Mouse (Mus musculus): ENCODE data around the gene Dffa.
"Not testable (repeated sequence)": the region's sequence is repeated elsewhere in the genome, so short reads cannot be mapped to it uniquely, and the experiment has no call there.

Gene Dffa

DNA sequence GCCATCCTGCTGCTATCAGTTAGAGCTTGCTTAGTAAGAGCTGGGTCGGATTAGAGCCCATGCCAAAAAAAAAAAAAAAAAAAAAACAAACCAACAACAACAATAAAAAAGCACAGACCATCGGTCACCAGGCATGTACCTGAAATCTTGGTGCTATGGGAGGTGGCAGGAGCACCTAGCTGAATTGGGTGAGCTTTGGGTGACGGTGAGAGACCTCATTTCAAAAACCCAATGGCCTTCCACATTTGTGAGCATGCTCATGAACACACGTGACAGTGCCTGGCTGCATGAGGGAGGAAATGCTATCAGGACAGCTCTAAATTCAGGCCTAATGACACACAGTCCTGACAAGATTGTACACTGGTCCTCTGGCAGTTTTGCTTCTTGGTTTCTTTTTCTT lies 44.1 kb downstream of the Dffa start:
- DNase-seq (ENCODE audit: low spot score) = no peak

GRCm38 (mm10) chr4:149149196-149149595 lies 45.2 kb downstream of the Dffa start:
- DNase-seq (ENCODE audit: low spot score) = no peak

DNA sequence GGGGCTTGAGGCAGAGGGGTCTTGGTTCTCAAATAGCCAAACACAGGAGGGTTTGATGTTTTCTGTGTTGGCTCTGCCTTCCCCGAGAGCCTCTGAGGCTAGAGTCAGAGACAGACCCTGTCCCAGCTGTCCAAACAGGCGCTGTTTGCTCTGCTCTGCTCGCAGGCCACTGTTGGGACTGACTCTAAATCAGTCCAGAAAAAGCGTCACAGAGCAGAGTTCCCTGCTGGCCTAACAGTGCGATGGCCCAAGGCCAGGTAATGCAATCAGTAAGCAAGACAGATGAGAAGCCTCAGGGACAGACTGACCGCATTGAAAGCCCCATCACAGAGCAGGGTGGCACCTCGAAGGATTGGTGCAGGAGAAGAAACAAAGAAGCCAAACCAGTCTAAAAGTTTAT lies 45.7 kb downstream of the Dffa start:
- DNase-seq (ENCODE audit: low spot score) = no peak

- no peak for DNase-seq (ENCODE audit: low spot score)
Observed at GRCm38 (mm10) chr4:149150256-149150655, 46.3 kb downstream of the Dffa start.

DNA sequence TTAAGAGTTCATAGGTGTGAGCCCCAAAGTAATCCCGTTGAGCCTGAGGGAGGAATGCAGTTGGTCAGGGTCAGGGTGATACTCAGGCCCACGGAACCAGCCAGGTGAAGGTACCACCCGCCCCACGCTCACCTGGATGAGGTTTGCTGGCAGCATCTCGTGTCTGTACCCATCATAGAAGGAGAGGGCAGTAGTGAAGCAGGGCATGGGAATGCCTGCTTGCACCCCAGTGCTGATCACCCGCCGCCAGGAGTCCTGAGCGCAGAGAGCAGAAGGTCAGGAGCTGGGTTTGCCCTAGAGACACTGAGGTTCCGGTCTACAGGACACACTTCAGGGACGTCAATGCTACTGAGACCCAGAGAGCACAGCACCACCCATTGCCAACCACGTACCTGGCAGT lies 46.8 kb downstream of the Dffa start:
- no peak for DNase-seq (ENCODE audit: low spot score)

DNA sequence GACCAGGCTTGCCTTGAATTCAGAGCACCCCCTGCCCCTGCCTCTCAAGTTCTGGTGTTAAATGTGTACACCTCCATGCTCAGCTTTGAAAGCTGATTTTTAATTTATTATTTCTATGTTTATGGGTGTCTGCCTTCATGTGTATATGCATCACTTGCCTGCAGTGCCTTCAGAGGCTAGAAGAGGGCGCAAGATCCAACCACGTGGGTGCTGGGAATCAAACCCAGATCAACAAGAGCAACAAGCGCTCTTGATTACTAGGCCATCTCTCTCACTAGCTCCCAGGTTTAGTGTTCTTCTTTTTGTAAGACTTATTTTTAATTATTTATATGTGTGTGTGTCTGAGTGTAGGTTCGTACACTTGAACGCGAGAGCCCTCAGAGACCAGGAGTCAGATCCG lies 50.9 kb downstream of the Dffa start:
- DNase-seq (ENCODE audit: low spot score) = no peak

GRCm38 (mm10) chr4:149155711-149156110 lies 51.8 kb downstream of the Dffa start:
- DNase-seq (ENCODE audit: low spot score) = no peak

- DNase-seq (ENCODE audit: low spot score) = no peak
Observed at GRCm38 (mm10) chr4:149157415-149157973, 53.5 kb downstream of the Dffa start.

DNA sequence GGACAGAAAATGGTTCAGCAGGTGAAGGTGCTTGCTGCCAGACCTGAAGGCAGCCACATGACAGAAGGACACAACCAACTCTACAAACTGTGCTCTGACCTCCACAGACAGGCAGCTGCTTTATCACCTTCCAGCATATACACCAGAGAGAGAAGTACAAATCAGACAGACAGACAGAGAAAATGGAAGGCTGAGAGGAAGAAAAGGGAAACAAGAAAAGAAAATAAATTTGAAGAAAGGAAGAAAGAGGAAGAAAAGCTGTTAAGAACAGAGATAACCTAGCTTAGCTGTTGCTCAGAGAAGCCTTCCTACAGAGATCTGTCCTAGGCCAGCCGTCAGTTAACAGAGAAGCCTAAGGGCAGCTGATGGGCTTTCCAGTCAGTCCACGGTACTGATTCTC lies 55.3 kb downstream of the Dffa start:
- no peak for DNase-seq (ENCODE audit: low spot score)

- DNase-seq (ENCODE audit: low spot score) = no peak
Observed at GRCm38 (mm10) chr4:149159891-149160290, 55.9 kb downstream of the Dffa start.

DNA sequence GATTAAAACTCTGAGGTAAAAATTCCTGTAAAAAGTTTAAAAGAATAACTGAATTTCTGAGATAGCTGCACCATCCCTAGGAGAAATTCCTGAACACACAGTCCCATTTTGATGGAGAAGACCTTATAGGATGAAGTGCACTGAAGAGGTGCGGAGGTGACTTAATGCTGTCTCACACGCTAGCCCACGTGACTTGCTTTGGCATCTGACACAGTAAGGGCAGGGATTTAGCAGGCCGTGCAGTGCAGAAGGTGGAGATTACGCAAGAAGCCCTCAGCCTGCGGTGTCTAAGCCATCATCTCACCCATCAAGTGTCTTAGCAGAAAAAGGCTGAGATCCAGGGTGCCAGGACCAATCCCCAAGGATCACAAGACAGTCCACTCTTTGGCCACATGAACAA lies 57.2 kb downstream of the Dffa start:
- DNase-seq (ENCODE audit: low spot score) = no peak

DNA sequence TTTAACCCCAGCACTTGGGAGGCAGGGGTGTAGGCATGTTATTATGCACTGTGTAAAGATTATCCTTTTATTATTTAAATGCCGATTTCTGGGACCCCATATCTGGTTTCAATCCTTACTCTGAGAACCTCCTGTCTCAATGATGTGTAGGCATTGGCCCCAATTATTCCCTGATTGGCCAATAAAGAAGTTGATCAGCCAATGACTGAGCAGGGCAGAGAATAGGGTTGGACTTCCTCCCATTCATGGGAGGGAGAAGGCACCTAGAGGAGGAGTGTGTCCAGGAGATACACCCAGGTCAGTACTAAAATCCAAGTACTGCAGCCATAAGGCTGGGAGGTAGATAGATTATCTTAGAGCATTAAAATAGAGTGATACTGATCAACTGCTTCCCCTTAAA lies 59.2 kb downstream of the Dffa start:
- no peak for DNase-seq (ENCODE audit: low spot score)

GRCm38 (mm10) chr4:149164150-149164549 lies 60.2 kb downstream of the Dffa start:
- DNase-seq (ENCODE audit: low spot score) = no peak

GRCm38 (mm10) chr4:149166215-149166946 lies 62.4 kb downstream of the Dffa start, which contains the start of gene Pgd:
Gene Pgd, minus strand, starts transcription at chr4:149166771.
- peak; percentile 94 for DNase-seq (ENCODE audit: low spot score)

GRCm38 (mm10) chr4:149166957-149167611 lies 63.1 kb downstream of the Dffa start:
- no peak for DNase-seq (ENCODE audit: low spot score)

- DNase-seq (ENCODE audit: low spot score) = no peak
Observed at GRCm38 (mm10) chr4:149168016-149168415, 64.1 kb downstream of the Dffa start.

DNA sequence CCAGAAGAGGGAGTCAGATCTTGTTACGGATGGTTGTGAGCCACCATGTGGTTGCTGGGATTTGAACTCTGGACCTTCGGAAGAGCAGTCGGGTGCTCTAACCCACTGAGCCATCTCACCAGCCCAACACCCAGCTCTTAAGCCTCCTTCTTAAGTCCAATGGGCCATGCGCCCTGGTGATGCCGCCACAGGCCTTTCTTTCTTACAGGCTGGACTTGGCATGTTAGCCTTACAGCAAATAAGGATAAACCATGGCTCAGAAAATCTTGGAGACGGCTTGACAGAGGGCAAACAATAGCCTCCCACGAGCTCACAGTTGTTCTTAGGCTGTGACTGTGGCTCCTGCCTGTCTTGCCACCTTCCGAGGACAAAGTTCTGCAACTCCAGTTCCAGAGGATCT lies 66.0 kb downstream of the Dffa start:
- DNase-seq (ENCODE audit: low spot score) = not testable (repeated sequence)

All from left cerebral cortex, adult 11 months (tissue).